Mouse (Mus musculus) c-Kit-positive CD71-negative TER-119-negative erythroid progenitor cells, embryonic 14.5 days (primary cell): ENCODE results near the gene Oser1.
"Not testable (repeated sequence)": the region's sequence is repeated elsewhere in the genome, so short reads cannot be mapped to it uniquely, and the experiment has no call there.

Source experiments
- DNase-seq: peaks from one replicate; pipeline ENCODE4 v3.0.0-alpha.2; 2013; ENCODE audit warnings: low read depth

Gene Oser1

GRCm38 (mm10) chr2:163424597-163424996 is at the start of gene Oser1:
TSS of gene Oser1 (minus strand) at chr2:163424697.
- DNase-seq = no peak

GRCm38 (mm10) chr2:163472466-163472851 is 48.0 kb upstream of the Oser1 start, which contains the start of gene Fitm2:
TSS of gene Fitm2 (minus strand) at chr2:163472629.
- peak; percentile 97 for DNase-seq

DNA sequence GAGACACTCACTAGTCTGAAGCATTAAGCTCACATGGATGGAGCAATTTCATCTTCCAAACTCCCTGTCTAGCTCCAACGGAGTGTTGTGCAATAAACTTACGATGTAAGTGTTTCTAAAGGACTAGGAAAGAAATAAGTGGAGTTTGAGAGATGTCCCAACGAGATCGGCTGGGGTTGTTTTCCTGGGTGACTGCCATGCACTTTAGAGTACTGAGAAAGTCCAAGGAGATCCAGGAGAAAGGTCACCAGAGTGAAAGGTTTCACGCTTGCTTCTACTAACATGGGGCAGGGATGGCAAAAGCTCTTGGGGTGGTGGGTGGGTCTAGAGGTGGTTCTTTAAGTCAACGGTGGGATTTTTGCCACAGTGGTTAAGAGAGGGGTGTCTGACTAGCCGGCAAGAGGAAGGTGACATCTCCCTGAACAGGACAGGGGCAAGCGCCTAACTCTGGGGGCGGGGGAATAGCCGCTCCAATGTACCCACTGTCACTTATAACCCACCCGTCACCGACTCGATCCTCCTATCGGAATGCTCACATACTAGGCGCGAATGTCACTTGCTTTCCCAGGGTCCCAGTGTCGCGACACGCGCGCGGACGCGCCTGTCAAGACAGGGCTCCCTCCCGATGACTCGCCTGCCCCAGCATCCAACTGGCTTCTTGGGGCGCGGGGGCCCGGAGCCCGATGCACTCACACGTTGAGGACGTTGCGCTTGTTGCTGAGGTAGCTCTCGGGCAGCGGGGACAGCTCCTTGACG is 47.4 kb upstream of the Oser1 start:
- DNase-seq = no peak

GRCm38 (mm10) chr2:163471136-163471535 is 46.6 kb upstream of the Oser1 start:
- no peak for DNase-seq

GRCm38 (mm10) chr2:163469711-163470110 is 45.2 kb upstream of the Oser1 start:
- no peak for DNase-seq

DNA sequence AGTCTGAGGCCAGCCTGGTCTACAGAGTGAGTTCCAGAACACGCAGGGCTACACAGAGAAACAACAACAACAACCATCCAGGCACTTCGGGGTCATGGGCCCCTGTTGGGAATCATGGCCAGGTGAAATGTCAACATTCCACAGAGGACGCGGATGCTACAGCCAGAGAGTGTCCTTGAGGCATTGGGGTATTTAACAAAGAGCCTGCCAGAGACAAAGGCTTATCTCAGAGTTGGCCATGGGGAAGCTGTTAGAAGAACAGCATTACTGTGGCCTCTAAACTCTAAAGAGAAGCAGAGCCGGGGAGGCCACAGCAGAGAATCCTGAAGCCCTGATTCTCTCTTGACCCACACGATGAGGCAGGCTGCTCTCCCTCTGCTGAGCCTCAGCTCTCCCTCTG is 44.4 kb upstream of the Oser1 start:
- DNase-seq = no peak

GRCm38 (mm10) chr2:163467585-163467984 is 43.1 kb upstream of the Oser1 start:
- DNase-seq = no peak

GRCm38 (mm10) chr2:163466771-163467170 is 42.3 kb upstream of the Oser1 start:
- DNase-seq = no peak

- no peak for DNase-seq
Measured at GRCm38 (mm10) chr2:163464562-163464961, 40.1 kb upstream of the Oser1 start.

DNA sequence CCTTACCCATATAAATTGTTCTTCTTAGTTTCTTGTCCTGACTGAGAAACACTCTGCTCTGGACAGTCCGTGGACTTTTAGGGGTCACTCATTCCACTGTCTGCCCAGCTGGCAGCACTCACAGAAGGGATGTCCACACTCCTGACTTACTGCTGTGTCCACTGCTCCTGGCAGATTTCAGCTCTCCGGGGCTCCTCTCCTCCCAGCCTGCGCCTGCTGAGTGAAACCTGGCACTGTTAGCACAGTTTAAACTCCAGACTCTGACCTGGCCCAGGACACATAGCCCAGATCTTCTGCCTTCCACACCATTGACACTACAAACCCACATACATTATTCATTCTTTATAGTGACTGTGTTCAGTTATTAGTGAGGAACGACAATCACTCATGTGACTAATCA is 39.5 kb upstream of the Oser1 start:
- no peak for DNase-seq

DNA sequence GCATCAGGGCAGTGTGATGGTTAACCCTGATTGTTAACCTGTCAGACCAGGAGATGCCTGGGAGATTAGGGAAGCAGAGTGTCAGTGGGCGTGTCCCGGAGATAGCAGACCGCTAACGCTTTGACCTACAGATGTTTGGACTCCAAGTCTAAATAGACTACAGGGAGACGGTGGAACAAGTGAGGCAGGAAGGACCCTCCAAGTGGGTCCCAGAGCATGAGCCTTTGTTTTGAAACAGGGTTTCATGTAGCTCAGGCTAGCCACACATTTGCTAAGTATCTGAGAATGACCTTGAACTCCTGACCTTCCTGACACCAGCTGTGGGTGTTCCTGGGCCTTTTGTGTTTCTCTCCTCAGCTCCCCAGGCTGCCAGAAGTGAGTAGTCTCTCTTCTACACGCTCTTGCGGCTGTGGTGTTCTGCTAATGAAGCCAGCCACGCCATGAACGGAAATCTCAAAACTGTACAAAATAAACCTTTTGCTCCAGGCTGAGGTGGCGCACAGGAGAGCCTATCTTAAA is 38.8 kb upstream of the Oser1 start:
- no peak for DNase-seq

GRCm38 (mm10) chr2:163462801-163463200 is 38.3 kb upstream of the Oser1 start:
- no peak for DNase-seq

GRCm38 (mm10) chr2:163462386-163462785 is 37.9 kb upstream of the Oser1 start:
- DNase-seq = no peak

DNA sequence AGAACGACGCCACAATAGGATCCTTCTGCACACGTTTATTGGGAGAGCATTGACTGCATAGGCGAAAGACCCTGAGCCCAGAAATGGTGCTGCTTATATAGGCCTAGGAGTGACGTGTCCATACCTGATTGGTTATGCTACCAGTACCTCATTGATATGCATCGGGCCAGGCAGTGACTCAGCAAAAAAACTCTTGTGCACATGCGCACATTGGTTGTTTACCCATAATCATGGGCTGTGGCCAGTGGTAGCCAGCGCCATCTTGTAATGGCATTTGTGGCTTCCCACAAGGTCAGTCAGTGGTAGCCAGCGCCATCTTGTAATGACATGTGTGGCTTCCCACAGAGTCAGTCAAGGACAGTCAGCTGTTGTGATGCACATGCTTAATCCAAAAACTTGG is 36.8 kb upstream of the Oser1 start:
- DNase-seq = not testable (repeated sequence)

GRCm38 (mm10) chr2:163460622-163461021 is 36.1 kb upstream of the Oser1 start:
- no peak for DNase-seq

GRCm38 (mm10) chr2:163459380-163459779 is 34.9 kb upstream of the Oser1 start:
- no peak for DNase-seq

- DNase-seq = no peak
Measured at GRCm38 (mm10) chr2:163458539-163459265, 34.2 kb upstream of the Oser1 start.

GRCm38 (mm10) chr2:163453378-163453777 is 28.9 kb upstream of the Oser1 start:
- DNase-seq = no peak

DNA sequence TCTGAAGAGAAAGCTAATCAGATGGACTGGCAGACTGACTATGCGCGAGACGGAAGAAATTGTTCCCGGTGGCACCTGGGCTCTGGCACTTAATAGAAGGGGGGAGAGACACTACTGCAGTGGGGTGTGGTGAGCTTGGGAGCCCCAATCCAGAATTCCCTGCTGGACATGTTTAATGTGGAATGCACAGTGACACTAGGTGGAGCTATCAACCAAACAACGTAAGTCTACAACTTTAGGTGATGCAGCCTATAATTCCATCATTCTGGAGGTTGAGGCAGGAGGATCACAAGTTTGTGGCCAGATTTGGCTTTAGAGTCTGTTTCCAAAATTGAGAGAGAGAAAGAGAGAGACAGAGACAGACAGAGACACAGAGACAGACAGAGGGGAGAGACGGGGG is 28.2 kb upstream of the Oser1 start:
- no peak for DNase-seq

DNA sequence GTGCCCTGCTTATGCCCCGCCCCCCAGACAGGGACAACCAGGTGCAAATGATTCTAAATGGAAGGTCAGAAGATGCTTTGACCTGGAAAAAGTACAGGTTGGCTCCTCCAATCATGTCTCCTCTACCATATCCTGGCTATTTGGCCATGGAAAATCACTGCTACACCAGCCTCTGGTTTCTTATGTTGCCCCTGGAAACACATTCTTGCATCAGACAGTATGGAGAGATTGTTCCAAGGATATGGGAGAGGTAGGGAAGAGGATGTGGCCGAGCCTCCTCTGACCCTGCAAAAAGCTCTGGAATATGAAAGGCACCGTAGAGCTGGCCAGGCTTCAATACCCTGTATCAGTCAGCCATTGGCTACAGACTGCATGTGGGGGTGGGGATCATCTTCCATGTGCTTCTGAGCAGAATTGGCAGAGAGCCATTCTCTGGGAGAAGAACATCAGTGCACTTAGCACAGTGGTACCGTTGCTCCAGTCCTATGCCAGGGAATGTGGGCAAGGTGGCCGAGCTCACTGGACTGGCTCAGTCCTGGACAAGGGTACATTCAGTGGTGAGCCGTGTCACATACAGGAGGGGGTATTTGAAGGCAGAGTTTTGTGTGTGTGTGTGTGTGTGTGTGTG is 26.3 kb upstream of the Oser1 start:
- DNase-seq = no peak

GRCm38 (mm10) chr2:163449276-163449675 is 24.8 kb upstream of the Oser1 start:
- no peak for DNase-seq

DNA sequence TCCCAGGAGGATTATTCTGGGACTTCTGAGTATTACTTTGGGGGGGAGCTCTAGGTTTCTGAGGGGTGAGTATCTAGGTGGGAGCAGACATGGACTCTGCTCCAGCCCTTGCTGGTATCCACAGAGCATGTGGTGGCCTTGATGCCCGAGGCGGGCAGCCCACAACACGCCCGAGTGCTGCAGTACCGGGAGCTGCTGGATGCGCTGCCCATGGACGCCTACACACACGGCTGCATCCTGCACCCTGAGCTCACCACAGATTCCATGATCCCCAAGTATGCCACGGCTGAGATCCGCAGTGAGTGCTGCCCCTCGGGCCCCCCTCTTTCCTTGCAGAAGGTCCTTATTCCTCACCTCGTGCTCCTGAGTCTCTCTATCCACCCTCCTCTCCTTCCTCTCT is 22.9 kb upstream of the Oser1 start:
- no peak for DNase-seq

DNA sequence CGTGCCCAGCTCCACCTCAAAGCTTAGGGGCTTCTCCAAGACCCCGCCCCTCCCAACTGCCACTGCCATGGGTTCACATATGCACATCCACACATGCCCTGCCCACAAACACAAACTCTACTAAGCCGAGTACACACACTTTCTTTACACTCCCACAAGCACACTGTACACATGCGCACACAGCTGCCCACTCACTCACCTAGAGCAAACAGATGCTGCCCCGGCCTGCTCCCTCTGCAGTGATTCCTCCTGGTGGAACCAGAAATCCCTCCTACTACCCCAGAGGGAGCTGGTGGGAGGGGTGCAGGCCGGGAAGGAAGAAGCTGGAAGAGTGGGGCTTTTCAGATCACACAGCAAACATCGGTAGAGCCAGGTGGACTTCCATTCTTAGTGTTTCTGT is 19.5 kb upstream of the Oser1 start:
- DNase-seq = no peak
